Mouse (Mus musculus) layer of hippocampus, postnatal 14 days (tissue): ENCODE data around the gene Ccr3. TPM values are rescaled to one million over a fixed set of nuclear protein-coding genes. Genes with fewer than 3 reads are reported as not detected.
"Not testable (repeated sequence)": the region's sequence is repeated elsewhere in the genome, so short reads cannot be mapped to it uniquely, and the experiment has no call there.

Experiments used
- DNase-seq, 2 experiments: peaks; one replicate each; pipeline ENCODE4 v3.0.0; 2021 to 2022; ENCODE audit warnings: low spot score in 2 of 2, mixed read lengths in 1 of 2
- long read RNA-seq, 2 experiments: library from polyadenylated mRNA; stranded (forward); transcript quantifications; one replicate each; pipeline ENCODE4 v2.0.0; 2021
- total RNA-seq, 2 experiments: library from RNA; stranded (reverse); gene quantifications; 2 replicates each; pipeline ENCODE4 v1.2.3; 2021

Gene Ccr3
- total RNA-seq, result not detected
- long read RNA-seq, experiment 1, result 0 reads
- long read RNA-seq, experiment 2, result 0 reads

DNA sequence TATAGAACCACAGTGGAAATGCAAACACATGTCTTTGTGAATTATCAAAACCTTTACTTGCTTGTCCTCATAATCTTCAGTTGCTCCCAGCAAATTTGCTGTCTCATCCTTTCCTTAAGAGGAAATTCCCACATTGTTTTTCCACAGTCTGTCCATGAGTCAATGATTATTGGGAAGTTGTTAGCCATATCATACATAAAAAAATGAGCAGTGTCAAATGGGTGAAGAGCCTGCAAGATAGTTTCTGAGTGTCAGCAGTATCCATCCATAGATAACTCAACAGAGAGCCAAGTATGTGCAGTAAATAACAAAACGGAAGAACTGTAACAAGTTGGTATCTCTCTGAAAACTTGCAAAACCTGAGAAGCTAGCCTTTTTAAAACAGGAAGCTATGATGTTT lies at the start of gene Ccr3:
Gene Ccr3 (plus strand): TSS at position 301 of the 400 bp plus-strand sequence.
- no peak for DNase-seq

DNA sequence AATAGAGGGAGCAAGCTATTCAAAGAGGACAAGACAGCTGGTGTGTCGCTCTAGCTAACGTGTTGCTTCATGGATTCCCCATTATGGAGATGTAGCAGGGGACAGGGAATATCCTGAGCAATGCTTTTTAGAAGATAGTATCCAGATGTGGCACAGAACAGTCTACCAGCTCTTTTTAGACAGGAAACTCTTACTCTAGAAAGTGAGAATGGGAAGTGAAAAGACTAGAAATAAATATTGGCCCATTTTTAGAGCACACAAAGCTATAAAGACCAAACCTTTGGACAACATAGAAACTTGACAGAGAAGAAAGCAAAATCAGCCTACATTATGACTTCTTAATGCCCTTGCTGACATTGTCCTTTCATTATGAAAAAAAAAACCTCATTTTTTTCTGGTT lies 46.1 kb upstream of the Ccr3 start:
- DNase-seq, result no peak

DNA sequence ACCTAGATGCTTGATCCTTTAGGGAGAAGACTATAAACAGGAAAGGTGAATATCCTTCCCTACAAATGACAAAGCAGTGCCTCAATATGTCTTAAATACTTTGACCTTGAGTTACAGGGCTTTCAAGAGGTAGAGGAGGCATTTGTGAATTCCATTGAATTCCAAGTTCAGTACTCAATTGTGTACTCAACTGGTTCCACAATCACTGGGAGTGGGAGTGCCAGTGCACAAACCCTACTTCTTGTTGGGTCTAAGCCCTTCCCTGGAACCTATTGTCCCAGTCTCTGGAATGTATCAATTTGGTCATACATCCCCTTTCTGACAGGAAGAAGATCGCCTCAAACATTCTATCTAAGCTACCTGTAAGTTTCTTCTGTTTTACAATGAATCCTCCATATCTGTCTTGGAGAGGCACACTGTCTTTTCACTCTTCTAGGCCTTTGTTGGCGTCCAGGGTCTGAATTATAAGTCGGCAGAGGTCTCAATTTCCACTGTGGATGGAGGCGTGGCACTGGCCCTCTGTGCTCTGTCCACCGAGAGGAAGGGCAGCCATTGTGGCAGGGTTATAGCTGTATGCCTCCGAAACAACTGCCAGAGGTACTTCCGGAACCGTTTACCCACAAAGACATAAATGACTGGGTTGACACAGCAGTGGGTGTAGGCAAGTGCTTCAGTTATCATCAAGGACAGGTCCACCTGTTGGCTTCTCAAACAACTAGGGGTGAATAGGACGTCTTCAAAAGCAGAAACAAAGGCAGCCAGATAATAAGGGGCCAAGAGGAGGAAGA lies 44.7 kb upstream of the Ccr3 start:
- no peak for DNase-seq

DNA sequence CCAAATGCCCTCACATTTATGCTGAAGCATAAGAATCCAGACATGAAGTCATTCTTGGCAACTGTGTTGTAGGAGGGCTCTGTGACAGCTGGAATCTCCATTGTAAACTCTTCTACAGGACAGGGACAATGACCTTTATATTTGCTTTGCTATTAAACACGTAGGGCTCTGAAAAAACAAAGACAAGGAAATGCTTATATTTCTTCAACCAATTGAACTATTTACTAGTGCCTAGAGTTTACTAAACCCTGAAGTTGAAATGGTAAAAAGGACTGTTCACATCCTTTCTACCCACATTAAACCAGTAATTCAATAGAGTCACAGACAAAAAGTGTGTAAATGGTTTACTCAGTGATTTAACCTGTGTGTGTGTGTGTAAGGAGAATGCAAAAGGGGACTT lies 43.5 kb upstream of the Ccr3 start, which contains the start of gene Ccr1l1:
Gene Ccr1l1 (minus strand): TSS at position 101 of the 400 bp plus-strand sequence.
- no peak for DNase-seq

DNA sequence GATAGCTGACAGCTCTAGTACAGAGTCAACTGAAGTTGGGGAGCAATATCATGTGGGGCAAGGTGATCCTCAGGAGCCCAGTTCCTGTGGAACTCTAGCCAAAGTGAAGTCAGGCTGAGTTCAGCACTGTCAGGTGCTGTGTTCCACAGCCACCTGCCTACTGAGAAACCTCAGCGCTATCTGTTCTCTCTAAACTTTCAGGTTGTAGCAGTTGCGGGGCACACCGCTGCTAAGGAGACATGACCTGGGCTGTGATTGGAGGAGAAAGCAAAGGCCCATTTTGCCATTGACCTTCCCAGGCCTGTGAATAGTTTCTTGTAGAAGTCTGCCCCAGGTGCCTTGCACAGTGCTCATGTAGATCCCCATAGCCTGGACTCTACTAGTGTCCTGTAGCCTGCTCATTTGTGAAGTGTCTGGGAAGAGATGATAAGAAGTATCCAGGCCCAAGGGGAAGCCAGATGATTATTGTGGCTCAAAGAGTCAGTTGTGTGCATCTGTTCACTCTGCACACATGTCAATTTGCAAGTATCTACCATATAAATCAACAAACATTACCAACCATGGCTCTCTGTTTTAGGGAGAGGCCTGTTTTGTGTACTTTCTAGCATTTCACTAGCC lies 40.8 kb upstream of the Ccr3 start:
- not testable (repeated sequence) for DNase-seq

DNA sequence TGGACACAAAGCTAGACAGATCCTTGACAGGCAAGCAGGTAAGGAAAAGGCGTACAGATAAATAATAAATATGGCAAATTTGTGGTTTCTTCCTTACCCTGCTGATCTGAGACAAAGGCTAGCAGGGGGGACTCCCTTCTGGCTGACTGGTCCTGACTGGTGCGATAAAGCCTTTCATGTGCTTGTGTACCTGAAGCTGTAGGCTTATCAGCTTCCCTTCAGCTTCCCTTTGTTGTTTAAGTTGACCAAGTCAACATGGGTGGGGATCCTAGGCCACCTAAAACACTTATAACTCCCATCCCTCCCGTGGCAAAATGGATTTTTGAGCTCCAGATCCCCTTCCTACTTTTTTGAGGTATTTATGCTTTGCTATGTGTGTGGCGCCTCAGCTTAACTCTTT lies 39.9 kb upstream of the Ccr3 start:
- no peak for DNase-seq

DNA sequence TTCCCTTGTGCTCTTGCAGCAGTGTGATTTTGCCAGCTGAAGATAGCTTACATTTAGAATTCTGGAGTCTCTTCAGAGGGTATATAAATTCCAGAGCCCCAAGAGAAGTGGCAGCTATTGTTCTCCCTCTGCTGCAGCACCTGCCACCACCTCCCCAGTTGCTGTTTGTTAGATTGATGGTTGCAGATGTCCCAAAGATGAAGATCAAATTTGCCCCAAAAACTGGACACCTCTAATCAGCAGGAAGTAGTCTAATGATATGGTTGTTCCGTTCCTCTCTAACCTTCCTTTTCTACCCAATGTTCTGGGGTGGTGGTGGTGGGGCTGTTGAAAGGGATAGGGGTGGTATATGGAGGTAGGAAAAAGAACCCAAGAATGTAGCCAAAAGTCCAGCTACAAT lies 39.1 kb upstream of the Ccr3 start:
- DNase-seq, result no peak

DNA sequence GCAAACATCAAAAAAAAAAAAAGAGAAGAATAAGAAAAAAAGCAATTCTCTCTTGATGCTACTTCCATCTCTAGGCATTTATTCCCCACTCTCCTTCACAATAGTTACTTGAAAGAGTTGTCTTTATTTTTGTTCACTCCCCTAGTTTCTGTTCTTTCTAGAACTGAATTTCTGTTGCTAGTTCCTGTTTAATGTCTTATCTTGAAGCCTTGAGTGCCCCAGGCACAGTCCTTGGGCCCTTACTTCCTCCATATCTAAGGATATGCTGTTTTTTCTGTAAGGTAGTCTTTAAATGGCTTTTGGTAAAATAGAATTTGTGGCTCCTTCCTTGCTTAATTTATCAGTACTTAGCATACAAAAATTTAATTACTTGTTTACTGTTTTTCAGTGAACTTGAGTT lies 36.8 kb upstream of the Ccr3 start:
- no peak for DNase-seq

DNA sequence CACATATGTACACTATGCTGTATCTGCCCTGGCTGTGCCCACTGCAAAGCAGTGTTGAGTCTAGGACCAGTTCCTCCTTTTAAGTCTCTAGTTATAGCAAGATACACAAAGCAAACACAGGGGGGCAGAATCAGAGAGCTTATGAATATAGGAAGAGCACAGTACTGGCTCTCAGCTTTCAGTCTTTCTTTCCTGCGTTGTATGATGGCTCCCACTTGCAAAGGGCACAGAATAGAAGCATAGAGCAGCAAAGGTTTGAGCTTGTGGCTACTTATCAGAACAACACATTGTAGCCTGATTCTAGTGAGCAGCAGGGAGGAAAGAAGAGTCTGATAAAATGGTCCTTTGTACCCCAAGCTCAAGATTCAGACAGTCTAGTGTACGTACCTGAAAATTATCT lies 35.6 kb upstream of the Ccr3 start:
- peak in 1 of 2 experiments; percentile 36 for DNase-seq

DNA sequence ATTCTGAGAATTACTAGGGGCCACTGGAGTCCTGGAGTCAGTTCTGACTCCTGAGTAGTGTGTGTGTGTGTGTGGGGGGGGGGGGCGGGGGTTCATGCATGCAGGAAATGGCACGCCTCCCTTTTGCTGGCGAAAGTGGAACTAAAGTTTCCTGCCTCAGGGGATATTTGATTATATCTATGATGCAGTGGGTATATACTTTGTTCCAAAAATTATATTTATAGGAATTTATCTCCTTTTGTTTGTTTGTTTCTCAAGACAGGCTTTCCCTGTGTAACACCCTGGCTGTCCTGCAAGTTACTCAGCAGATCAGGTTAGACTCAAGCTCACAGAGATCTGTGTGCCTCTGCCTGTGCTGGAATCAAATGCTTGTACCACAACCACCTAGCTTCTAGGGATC lies 32.1 kb upstream of the Ccr3 start:
- no peak for DNase-seq

DNA sequence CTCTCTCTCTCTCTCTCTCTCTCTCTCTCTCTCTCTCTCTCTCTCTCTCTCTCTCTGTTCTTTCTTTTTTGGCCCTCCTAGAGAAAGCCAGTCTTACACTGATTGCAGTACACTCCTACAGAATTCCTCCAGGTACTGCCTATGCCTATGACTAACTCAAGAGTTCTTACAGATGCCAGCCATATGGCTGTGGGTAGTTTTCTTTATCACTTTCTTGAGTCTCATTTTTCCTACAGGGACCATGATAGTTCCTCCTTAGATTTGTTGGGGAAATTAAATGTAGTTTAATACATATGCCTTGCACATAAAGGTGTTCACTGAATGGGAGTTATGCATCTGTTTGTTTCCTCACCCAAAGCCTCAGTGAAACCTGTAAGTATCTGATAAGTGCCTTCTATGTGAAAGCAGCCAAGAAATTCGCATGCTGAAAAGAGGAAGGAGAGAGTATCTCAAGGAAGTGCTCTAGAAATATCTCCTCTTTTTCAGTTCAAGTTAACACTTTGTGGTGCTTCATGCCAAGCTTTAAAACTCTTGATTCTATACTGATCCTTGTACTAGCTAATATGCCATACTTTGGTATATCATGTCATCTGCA lies 30.4 kb upstream of the Ccr3 start:
- no peak for DNase-seq

DNA sequence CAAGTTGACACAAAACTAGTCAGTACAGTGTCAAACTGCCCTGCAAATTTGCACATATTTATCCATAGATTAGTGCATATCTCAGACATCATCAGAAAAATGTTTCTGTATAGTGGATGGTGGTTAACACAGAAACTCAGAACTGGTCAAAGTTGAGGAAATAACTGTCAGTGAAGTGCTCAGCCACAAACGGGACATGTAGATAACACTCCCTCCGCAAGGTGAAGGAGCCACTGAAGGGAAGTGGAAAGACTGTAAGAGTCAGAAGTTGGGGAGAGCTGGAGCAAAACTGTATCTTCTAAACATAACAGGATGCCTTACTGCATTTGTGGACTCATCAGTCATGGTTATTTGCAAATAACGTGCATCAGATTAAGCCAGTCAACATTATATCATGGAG lies 24.1 kb upstream of the Ccr3 start:
- no peak for DNase-seq

DNA sequence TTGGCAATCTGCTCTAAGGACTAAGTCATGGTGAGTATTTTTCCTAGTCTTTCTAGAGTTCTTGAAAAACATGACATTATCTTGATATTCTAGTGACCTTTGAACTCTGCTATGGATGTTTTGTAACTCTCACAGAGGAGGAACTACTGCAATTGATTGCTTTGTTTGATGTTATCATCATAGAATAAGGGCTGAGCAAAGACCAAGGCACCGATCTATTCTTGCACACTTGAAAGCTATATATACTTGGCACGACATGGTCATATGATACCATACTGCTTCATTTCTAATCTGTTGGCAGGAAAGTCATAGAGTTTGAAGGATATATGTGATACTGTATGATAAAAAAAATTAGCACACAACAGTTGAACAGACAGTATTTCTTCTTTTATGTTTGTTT lies 22.0 kb upstream of the Ccr3 start:
- no peak for DNase-seq

DNA sequence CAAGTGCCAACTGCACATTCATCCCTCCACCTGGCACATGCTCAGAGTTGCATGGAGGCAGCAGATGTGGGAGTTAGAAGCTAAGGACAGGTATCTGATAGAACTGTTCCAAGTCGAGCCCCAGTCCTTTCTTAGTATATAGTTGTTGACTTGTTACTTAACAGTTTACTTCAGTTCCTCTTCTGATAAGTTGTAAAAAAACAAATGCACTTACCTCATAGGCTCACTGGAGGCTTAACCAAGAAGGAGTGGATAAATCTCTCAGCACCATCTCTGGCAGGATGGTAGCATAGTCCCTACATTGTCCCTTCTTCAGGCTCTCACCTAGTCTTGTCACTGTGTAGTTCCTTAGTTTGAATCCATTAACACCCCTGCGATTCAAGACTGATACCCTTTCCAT lies 9.1 kb upstream of the Ccr3 start:
- no peak for DNase-seq

DNA sequence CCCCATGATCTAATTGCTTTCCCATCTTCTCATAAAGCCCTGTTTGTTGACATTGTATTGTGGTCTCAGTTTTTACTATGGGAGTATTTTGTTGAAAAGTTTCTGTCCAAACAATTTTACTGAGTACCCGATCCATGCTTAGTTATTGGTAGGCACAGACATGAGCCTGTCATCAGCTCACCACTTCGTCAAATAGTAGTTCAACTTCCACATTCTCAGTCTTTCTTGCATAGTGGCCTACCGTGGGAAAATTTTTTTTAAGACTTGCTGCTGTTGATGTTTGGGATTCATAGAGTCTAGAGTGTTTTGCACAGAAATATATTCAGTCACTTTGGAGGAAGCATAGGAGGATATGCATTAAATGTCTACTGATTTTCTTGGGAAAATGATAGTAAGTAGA lies 8.5 kb upstream of the Ccr3 start:
- no peak for DNase-seq

DNA sequence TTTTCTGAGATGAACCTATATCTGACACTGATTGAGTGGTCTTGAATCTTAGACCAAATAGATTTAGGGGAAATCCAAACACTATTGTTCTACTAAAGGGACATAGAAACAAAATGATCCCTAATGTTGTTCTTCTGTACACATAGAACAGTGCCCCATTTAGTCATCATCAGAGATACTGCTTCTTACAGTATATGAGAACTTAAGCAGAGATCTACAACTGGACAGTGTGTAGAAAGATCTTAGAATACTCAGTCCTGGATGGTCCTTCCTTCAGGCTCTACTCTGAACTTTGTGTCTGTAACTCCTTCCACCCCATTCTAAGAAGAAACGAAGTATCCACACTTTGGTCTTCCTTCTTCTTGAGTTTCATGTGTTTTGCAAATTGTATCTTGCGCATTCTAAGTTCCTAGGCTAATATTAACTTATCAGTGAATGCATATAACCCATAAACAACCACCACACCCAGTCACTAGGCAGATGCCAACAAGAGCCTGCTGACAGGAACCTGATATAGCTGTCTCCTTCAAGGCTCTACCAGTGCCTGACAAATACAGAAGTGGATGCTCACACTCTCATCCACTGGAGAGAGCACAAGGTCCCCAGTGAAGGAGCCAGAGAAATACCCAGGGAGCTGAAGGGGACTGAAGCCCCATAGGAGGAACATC lies 6.7 kb upstream of the Ccr3 start:
- no peak for DNase-seq

DNA sequence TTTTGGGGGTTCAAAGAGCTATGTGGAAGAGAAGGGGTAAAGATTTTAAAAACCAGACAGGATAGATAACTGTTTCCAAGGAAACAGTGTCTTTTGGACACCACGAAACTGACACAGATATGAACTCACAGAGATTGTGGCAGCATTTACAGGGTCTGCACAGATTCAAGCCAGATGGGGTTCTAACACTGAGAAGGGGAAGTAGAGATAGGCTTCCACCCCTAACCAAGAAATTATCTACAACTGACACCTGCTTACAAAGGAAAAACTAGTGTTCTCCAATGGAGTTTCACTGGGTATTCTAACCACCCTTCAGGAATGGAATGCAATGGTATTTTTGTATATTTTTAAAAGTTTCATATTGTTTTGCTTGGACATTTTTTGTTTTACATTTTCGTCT lies 5.7 kb upstream of the Ccr3 start:
- no peak for DNase-seq

DNA sequence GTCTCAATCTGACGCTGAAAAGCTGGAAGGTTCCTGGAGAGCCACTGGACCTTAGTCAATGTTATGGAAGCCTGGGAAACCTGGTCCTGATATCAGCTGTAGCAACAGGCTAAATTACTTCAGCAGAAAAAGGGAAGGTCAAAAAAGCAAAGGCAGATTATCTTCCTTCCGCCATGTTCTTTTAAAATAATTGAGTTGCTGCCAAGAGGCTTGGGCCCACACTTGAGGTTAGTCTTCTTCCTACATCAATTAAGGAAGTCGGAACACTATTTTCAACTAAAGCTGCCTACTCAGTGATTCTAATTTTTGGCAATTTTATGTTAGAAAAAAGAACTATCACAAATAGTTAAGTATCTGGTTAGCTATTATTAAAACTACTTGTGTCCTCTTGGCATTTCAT lies 1.9 kb upstream of the Ccr3 start:
- DNase-seq, result no peak

DNA sequence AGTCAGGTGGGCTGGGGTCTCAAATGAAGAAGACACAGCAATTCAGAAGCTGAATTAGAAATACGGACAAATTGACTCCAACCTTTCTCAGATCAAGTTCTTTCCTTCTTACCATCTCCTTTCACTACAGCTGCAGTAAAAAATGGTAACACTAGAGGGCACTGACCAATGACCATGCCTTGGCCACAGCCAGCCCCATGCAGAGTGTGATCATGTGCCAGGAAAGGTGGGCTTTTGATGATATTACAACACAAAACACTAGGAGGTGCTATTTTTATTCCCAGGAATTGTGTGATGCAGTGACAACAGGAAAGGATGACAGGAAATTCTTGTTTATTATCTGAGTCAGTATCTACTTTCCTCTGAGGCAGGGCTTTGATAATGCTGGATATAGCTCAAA lies 11.6 kb downstream of the Ccr3 start:
- DNase-seq, result no peak

DNA sequence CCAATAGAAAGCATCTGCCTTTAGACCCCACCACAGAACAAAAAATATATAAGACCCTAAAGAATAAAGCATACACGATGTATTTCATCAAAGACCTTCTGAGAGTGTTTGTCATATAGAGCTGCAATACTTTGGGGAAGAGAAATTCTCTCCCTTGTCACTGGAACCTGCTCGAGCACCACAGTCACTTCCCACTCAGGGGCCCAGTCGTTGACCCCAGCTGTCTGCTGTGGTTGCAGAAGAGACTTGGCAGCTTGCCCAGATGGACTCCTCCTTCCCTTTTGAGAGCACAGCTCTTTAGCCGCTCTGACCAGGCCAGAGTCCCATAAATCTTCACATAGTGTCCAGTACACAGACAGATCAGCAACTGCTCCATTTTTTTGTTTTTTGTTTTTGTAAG lies 15.9 kb downstream of the Ccr3 start:
- peak; percentile 13 to 64 for DNase-seq

DNA sequence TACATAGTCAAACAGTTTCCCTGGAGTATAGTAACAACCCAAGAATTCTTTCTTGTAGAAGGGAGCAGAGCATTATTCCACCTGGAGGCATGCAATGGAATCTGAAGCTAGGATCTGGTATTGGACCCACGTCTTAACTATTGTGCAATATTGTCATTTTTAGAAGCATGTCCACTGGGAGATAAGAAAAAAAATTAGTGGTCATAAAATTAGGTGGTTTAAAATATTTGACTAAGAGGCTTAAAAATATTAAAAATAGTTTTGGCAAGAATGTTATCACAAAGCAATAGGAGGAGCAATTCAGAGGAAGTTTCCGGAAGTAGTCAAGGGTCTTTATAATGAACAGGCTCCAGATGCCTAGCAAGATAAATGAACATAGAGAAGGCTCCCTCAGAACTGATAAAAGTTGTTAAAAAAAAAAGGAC lies 16.4 kb downstream of the Ccr3 start:
- no peak for DNase-seq

DNA sequence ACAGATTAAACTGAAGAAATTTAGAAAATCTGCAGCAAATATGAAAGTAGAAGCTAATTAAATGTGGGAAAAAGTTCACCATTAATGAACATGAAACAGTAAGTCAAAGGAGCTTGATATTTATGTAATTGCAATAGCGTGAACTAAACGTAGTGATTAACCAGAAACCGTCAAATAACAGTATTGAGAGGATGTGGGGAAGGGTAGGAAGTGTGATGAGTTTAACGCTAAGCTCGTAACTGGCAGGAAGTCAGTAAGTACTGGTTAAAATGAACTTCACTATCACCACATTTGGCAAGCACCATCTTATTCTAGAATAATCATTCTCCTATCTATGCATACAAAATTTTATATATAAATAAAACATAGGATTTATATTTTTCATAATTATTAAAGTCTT lies 17.2 kb downstream of the Ccr3 start:
- DNase-seq, result no peak
